Mouse (Mus musculus) monocyte, adult 59 days (primary cell): ENCODE results near the gene Map3k15. TPM values are rescaled to one million over a fixed set of nuclear protein-coding genes. Genes with fewer than 3 reads are reported as not detected.

Experiments
- total RNA-seq, 2 experiments: library from RNA; stranded (reverse); gene quantifications; one replicate each; pipeline ENCODE4 v1.2.4; 2023

Map3k15 gene
- 10 to 100 TPM; 30.3 to 35.2 TPM for total RNA-seq

DNA sequence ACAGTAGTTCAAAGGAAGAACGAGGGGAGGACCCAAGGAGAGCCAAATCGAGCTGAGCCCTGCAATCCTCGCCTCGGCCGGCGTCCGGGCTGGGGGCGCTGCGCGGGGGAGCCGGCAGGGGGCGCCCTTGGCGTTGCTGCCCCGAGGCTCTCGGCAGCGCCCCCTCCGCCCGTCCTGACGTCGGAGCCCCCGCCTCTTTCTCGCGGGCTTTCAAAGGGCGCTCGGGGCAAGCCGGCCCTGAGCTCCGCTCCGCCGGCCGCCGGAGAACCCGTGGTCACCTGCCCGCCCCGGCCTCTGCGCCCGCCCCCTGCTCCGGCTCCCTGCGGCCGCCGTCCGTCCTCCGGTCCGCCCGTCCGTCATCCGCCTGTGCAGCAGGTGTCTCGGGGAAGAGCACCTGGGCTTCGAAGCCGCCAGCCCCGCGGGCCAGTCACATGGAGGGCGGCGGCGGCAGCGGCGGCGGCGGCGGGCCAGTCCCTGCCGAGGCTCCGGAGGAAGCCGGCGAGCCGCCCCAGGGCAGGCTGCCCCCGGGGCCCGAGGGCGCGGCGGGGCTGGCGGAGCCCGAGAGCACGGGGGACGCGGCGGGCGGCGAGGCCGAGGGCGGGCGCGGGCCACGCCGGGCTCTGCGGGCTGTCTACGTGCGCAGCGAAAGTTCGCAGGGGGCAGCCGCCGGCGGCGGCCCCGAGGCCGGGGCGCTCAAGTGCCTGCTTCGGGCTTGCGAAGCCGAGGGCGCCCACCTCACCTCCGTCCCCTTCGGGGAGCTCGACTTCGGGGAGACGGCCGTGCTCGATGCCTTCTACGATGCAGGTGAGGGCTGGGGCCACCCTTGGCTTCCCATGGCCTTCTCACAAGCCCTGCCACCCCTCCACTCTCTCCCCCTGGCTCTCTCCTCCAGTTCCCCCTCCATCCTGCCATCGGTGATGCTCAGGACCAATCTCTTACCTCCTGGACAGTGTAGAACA is at the start of gene Map3k15:
Gene Map3k15, plus strand, starts transcription at position 432 of the 959 bp plus-strand sequence.

GRCm38 (mm10) chrX:160137861-160138717 is 149.9 kb downstream of the Map3k15 start, which contains the start of gene Pdha1:
Gene Pdha1, minus strand, starts transcription at chrX:160138413.

Other genes with a start within 250 kb of the Map3k15 start
- gene Pdha1, start 150.0 kb downstream of the Map3k15 start, total RNA-seq = 100 to 1,000 TPM; 138 to 163 TPM